Mouse (Mus musculus) stomach, postnatal 0 days (tissue): ENCODE data around the gene Ciart. TPM values are rescaled to one million over a fixed set of nuclear protein-coding genes. Genes with fewer than 3 reads are reported as not detected.

Experiments
- ATAC-seq: fragments of 200-750 bp; cut with Nextera tagmentation; 2 replicates; pipeline ENCODE4 v1.8.0; 2017; ENCODE audit not compliant: low FRiP score, low TSS enrichment
- DNase-seq: peaks from one replicate; pipeline ENCODE4 v3.0.0-alpha.2; 2016; ENCODE audit warnings: low spot score
- H3K27ac ChIP-seq: fragments of 300-500 bp; sonication (generic); replicated peaks from 2 replicates; pipeline ENCODE4 v1.5.1; 2014; ENCODE audit warnings: mild to moderate bottlenecking, control low read depth
- H3K27me3 ChIP-seq: fragments of 300-500 bp; sonication (generic); 2 replicates; pipeline ENCODE4 v1.6.1; 2014; ENCODE audit warnings: low read length; ENCODE audit not compliant: control insufficient read depth, insufficient read depth
- H3K36me3 ChIP-seq: fragments of 300-500 bp; sonication (generic); 2 replicates; pipeline ENCODE4 v1.6.1; 2014; ENCODE audit warnings: low read length, mixed read lengths; ENCODE audit not compliant: control insufficient read depth, insufficient read depth
- H3K4me1 ChIP-seq: fragments of 300-500 bp; sonication (generic); replicated peaks from 2 replicates; pipeline ENCODE4 v1.6.1; 2014; ENCODE audit warnings: antibody characterized with exemption; ENCODE audit not compliant: control insufficient read depth, insufficient read depth
- H3K4me2 ChIP-seq: fragments of 300-500 bp; sonication (generic); replicated peaks from 2 replicates; pipeline ENCODE4 v1.6.1; 2014; ENCODE audit warnings: low read depth, mild to moderate bottlenecking, control low read depth, moderate library complexity
- H3K4me3 ChIP-seq: fragments of 300-500 bp; sonication (generic); 2 replicates; pipeline ENCODE4 v1.5.1; 2014; ENCODE audit warnings: low read depth, low read length, control low read depth
- H3K9ac ChIP-seq: fragments of 300-500 bp; sonication (generic); 2 replicates; pipeline ENCODE4 v1.6.1; 2014; ENCODE audit warnings: mild to moderate bottlenecking, low read length, control low read depth, mixed read lengths
- H3K9me3 ChIP-seq: fragments of 300-500 bp; sonication (generic); 2 replicates; pipeline ENCODE4 v1.6.1; 2016; ENCODE audit warnings: low read length; ENCODE audit not compliant: control insufficient read depth
- CTCF ChIP-seq: IDR thresholded peaks from 2 replicates; pipeline ENCODE4 v1.5.1; 2016; ENCODE audit warnings: antibody characterized with exemption, low read depth, mild to moderate bottlenecking, moderate library complexity
- EP300 ChIP-seq: optimal IDR thresholded peaks from 2 replicates; pipeline ENCODE3; 2016; ENCODE audit warnings: antibody characterized with exemption
- WGBS: fragments of 180-500 bp; shearing (Covaris S2); extraction: QIAGEN DNeasy Blood & Tissue Kit; methylation state at CpG from one replicate; pipeline ENCODE4 v1.1.7; 2014; 5-methylcytosine and 5-hydroxymethylcytosine counted together
- polyA plus RNA-seq: library from polyadenylated mRNA; unstranded; fragments of >200 nt; fragmentation: Nextera tagmentation; extraction: Ambion mirVana; gene quantifications from 2 replicates; pipeline ENCODE4 v1.2.1, GENCODE M21; 2015

The Ciart gene
- polyA plus RNA-seq, 1 experiment from 2014 or later: 3.2 TPM

DNA sequence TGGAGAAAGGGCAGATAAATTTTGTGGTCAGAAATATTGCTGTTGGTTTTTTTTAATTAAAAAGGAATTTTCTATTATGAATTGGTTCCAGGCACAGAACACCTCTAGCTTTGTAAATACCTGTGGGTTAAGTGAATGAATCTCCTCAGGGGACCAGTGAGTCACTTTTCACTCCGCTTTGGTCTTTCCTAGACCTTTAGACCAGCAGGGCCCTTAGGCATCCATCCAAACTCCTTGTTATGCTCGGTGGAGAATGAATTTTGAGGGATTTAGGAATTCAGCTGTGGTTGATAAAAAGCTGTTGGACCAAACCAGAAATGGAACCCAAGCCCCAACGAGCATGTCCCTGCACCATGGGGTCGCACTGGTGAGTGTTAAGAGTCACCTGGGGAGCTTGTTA, 25.6 kb upstream of the Ciart start:
- ATAC-seq (no peak), DNase-seq (no peak)
- peaks cover 5% of the 10 kb centered on the region; the same call in 1 of the 2 replicates for H3K4me1 ChIP-seq
- H3K4me2 ChIP-seq: no peak overlapping the region
- no peak overlapping the region for H3K27ac ChIP-seq
- WGBS: 48% methylated on average over 4 of the region's 4 CpGs
- no peaks in the 10 kb centered on the region for H3K27me3 ChIP-seq
- no peaks in the 10 kb centered on the region for H3K36me3 ChIP-seq
- TF ChIP-seq EP300: no peak
- no peak for TF ChIP-seq CTCF
- H3K4me3 ChIP-seq: no peak overlapping the region
- no peaks in the 10 kb centered on the region for H3K9me3 ChIP-seq
- H3K9ac ChIP-seq: no peak overlapping the region

DNA sequence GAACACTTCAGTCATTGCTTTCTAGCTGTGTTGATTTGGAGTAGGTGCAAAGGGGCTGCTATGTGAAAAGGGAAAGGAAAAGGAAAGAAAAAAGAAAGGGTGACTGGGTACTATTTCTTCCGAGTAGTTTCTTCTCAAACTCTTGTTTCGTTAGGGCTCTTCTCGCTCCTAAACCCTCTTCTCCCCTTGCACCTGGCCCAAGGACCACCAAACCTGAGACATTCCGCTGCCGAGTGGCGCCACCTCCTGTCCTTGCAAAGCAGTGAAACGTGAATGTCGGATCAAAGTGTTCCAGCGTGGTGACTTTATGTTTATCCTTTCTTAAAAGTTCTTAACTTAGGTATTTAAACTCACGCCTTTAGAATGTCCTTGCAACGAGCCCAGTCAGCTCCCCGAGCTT, 24.8 kb upstream of the Ciart start:
- Histone ChIP-seq H3K9ac (no peak overlapping the region), H3K36me3 (no peaks in the 10 kb centered on the region), H3K4me2 (peak overlapping the region; percentile 58), H3K4me3 (peak overlapping the region; percentile 36), H3K27ac (no peak overlapping the region), H3K9me3 (no peaks in the 10 kb centered on the region), H3K4me1 (peaks cover 5% of the 10 kb centered on the region; the same call in 1 of the 2 replicates), H3K27me3 (no peaks in the 10 kb centered on the region)
- ATAC-seq: no peak
- DNase-seq: peak; percentile 56
- under 1% methylated on average over 12 of the region's 12 CpGs for WGBS
- TF ChIP-seq EP300 (no peak), CTCF (peak; percentile 90)

DNA sequence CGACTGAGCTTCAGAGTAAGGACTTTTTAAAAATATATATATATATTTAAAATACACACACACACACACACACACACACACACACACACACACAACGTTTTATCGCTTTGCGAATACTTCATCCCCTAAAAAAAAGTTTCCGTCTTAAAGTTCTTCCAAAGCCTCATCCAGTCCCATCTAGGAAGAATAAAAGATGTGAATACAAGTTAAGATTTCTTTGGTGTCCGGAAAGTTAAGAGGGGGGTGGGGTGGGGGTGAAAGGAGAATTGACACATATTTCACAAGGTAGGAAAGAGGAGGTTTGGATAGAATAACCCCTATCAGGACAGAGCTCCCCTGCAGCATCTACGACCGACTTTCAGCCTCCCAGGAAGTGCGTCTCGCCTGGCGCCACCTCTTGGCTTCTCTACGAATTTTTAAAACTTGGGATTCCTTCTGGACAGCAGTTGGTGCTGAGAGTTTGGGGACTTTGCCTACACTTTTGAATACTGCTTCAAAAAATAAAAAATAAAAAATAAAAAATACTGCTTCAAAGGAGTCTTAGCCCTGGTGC, 24.0 kb upstream of the Ciart start:
- H3K36me3 ChIP-seq: no peaks in the 10 kb centered on the region
- WGBS: under 1% methylated on average over 12 of the region's 12 CpGs
- peak overlapping the region; percentile 58 for H3K4me2 ChIP-seq
- TF ChIP-seq CTCF (peak; percentile 77), EP300 (no peak)
- no peaks in the 10 kb centered on the region for H3K27me3 ChIP-seq
- ATAC-seq: no peak
- H3K4me3 ChIP-seq: peak overlapping the region; percentile 36; the same call in 1 of the 2 replicates
- H3K27ac ChIP-seq: no peak overlapping the region
- no peak overlapping the region for H3K9ac ChIP-seq
- peak; percentile 61 for DNase-seq
- peaks cover 5% of the 10 kb centered on the region; the same call in 1 of the 2 replicates for H3K4me1 ChIP-seq
- H3K9me3 ChIP-seq: no peaks in the 10 kb centered on the region

DNA sequence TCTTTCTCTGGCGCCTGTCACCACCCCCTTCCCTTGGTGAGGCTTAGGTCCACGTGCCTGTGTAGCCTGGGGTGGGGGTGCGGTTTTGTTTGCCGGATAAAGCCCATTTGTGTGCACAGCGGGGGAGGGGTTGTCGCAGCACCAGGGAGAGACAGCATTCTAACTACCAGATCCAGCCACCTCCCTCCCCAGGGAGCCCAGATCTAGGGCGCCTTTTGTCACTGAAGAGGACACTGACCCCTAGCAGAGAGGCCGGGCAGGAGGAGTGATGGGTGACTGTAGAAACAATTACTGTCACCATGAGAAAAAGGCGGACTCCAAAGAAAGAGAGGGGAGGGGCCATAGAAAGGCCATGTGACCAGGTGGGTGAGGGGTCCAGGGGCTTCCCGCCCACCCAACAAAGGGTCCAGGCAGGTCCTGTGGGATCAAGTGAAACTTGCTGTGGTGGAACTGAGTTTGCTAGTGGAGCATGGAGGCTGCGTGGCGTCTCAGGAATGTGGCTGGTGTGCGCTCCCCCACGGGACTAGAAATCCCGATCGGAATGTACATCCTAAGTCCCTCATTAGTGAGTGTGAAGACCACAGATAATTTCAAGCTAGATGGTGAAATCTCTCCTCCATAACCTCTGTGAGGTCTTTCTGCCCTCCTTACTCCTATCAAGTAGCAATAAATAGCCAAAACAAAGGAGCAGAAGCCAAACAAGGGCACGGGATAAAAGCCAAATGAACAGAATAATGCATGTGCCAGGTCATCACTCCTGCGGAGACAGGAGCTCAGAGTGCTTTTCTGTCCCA, 23.3 kb upstream of the Ciart start:
- peaks cover 5% of the 10 kb centered on the region; the same call in 1 of the 2 replicates for H3K4me1 ChIP-seq
- no peak overlapping the region for H3K27ac ChIP-seq
- peak; percentile 27; the same call in 1 of the 2 replicates for ATAC-seq
- no peaks in the 10 kb centered on the region for H3K9me3 ChIP-seq
- H3K9ac ChIP-seq: peak overlapping the region; percentile 45; the same call in 1 of the 2 replicates
- H3K36me3 ChIP-seq: no peaks in the 10 kb centered on the region
- H3K27me3 ChIP-seq: no peaks in the 10 kb centered on the region
- WGBS: under 1% methylated on average over 18 of the region's 18 CpGs
- peak; percentile 48 for DNase-seq
- TF ChIP-seq CTCF: no peak
- no peak for TF ChIP-seq EP300
- H3K4me2 ChIP-seq: peak overlapping the region; percentile 58
- H3K4me3 ChIP-seq: peak overlapping the region; percentile 17; the same call in 1 of the 2 replicates

DNA sequence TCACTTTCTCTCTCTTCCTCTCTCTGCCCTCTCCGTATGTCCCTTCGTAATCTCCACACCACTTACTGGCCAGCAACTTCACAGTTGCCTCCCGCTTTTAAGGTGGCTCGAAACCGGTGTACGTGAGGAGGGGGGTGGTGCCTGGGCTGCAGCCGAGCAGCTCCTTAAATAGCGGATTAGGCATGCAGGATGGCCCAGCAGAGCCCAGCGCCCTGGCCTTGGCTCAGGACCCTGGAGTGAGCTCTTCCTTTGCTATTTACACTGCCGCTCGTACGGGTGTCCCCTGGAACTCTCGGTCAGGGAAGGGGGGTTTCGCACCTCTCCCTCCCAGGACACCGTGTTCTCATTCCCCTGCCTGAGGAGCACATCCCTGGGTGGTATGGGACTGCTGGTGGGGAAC, 22.5 kb upstream of the Ciart start, which contains the start of gene Car14:
TSS of gene Car14 (minus strand) at position 124 of the 400 bp plus-strand sequence.
- DNase-seq (no peak), ATAC-seq (peak; percentile 48)
- Histone ChIP-seq H3K27ac (no peak within 1 kb of the TSS), H3K4me3 (peak within 1 kb of the TSS; percentile 17; the same call in 1 of the 2 replicates), H3K4me2 (peak within 1 kb of the TSS; percentile 58), H3K9me3 (no peaks in the 10 kb centered on the region), H3K4me1 (peaks cover 5% of the 10 kb centered on the region; the same call in 1 of the 2 replicates), H3K27me3 (no peaks in the 10 kb centered on the region), H3K36me3 (no peaks in the 10 kb centered on the region), H3K9ac (peak within 1 kb of the TSS; percentile 45; the same call in 1 of the 2 replicates)
- no peak for TF ChIP-seq CTCF
- no peak for TF ChIP-seq EP300
- WGBS: 2% methylated on average over 15 of the region's 15 CpGs
